Mouse (Mus musculus) liver, embryonic 13.5 days (tissue): ENCODE results near the gene Fam189a2. TPM values are rescaled to one million over a fixed set of nuclear protein-coding genes. Genes with fewer than 3 reads are reported as not detected.

Experiments
- ATAC-seq: fragments of 200-750 bp; cut with Nextera tagmentation; 2 replicates; pipeline ENCODE4 v1.8.0; 2017; ENCODE audit warnings: low read depth, mild to moderate bottlenecking, moderate number of reproducible peaks, moderate library complexity
- DNase-seq: peaks from one replicate; pipeline ENCODE4 v3.0.0; 2022
- H3K27ac ChIP-seq: fragments of 300-500 bp; sonication (generic); 2 replicates; pipeline ENCODE4 v1.5.1; 2015; ENCODE audit warnings: moderate library complexity, mild to moderate bottlenecking, inconsistent platforms
- H3K27me3 ChIP-seq: fragments of 300-500 bp; sonication (generic); 2 replicates; pipeline ENCODE4 v1.6.1; 2015; ENCODE audit warnings: mild to moderate bottlenecking, inconsistent platforms
- H3K36me3 ChIP-seq: fragments of 300-500 bp; sonication (generic); 2 replicates; pipeline ENCODE4 v1.6.1; 2015; ENCODE audit warnings: mild to moderate bottlenecking, inconsistent platforms
- H3K4me1 ChIP-seq: fragments of 300-500 bp; sonication (generic); replicated peaks from 2 replicates; pipeline ENCODE4 v1.6.1; 2015; ENCODE audit warnings: inconsistent platforms
- H3K4me2 ChIP-seq: fragments of 300-500 bp; sonication (generic); 2 replicates; pipeline ENCODE4 v1.6.1; 2015; ENCODE audit warnings: inconsistent platforms, mild to moderate bottlenecking, moderate library complexity
- H3K4me3 ChIP-seq: fragments of 300-500 bp; sonication (generic); replicated peaks from 2 replicates; pipeline ENCODE4 v1.5.1; 2015; ENCODE audit warnings: mild to moderate bottlenecking, inconsistent platforms
- H3K9ac ChIP-seq: fragments of 300-500 bp; sonication (generic); 2 replicates; pipeline ENCODE4 v1.6.1; 2015; ENCODE audit warnings: mild to moderate bottlenecking, inconsistent platforms
- H3K9me3 ChIP-seq: fragments of 300-500 bp; sonication (generic); replicated peaks from 2 replicates; pipeline ENCODE4 v1.6.1; 2016; ENCODE audit warnings: inconsistent platforms
- WGBS: fragments of 180-500 bp; shearing (Covaris S2); methylation state at CpG from one replicate; pipeline ENCODE4 v1.1.7; 2015; ENCODE audit not compliant: insufficient replicate concordance; 5-methylcytosine and 5-hydroxymethylcytosine counted together
- polyA plus RNA-seq: library from polyadenylated mRNA; unstranded; fragments of >200 nt; fragmentation: Nextera tagmentation; extraction: Ambion mirVana; gene quantifications from 2 replicates; pipeline ENCODE4 v1.2.1, GENCODE M21; 2015

The Fam189a2 gene
- polyA plus RNA-seq, 1 experiment from 2014 or later: 0.05 TPM

- H3K4me3 ChIP-seq: no peak overlapping the region
- ATAC-seq (no peak), DNase-seq (no peak)
- H3K36me3 ChIP-seq: no peaks in the 10 kb centered on the region
- H3K4me2 ChIP-seq: no peak overlapping the region
- WGBS: 64% methylated on average over 9 of the region's 9 CpGs
- no peaks in the 10 kb centered on the region for H3K9me3 ChIP-seq
- H3K27me3 ChIP-seq: peaks cover 14% of the 10 kb centered on the region
- no peak overlapping the region for H3K9ac ChIP-seq
- H3K4me1 ChIP-seq: no peaks in the 10 kb centered on the region
- H3K27ac ChIP-seq: no peak overlapping the region
Measured at GRCm38 (mm10) chr19:24024131-24024530, 6.7 kb downstream of the Fam189a2 start.

GRCm38 (mm10) chr19:24023351-24023750, 7.5 kb downstream of the Fam189a2 start:
- DNase-seq (no peak), ATAC-seq (no peak)
- Histone ChIP-seq H3K27me3 (peaks cover 7% of the 10 kb centered on the region), H3K4me3 (no peak overlapping the region), H3K36me3 (no peaks in the 10 kb centered on the region), H3K9me3 (no peaks in the 10 kb centered on the region), H3K4me2 (no peak overlapping the region), H3K27ac (no peak overlapping the region), H3K9ac (no peak overlapping the region), H3K4me1 (no peaks in the 10 kb centered on the region)
- WGBS: 67% methylated on average over 7 of the region's 7 CpGs

GRCm38 (mm10) chr19:24022771-24023170, 8.0 kb downstream of the Fam189a2 start:
- WGBS: 56% methylated on average over 3 of the region's 3 CpGs
- no peak for ATAC-seq

GRCm38 (mm10) chr19:24022301-24022700, 8.5 kb downstream of the Fam189a2 start:
- no peaks in the 10 kb centered on the region for H3K27me3 ChIP-seq
- DNase-seq: no peak
- no peak overlapping the region for H3K4me2 ChIP-seq
- no peaks in the 10 kb centered on the region for H3K36me3 ChIP-seq
- H3K4me3 ChIP-seq: no peak overlapping the region
- H3K27ac ChIP-seq: no peak overlapping the region
- 35% methylated on average over 6 of the region's 6 CpGs for WGBS
- no peak for ATAC-seq
- H3K9me3 ChIP-seq: no peaks in the 10 kb centered on the region
- H3K4me1 ChIP-seq: peaks cover 4% of the 10 kb centered on the region; the same call in 1 of the 2 replicates
- no peak overlapping the region for H3K9ac ChIP-seq

More at GRCm38 (mm10) chr19:24022771-24023170, 8.0 kb downstream of the Fam189a2 start:
- Histone ChIP-seq H3K9me3 (no peaks in the 10 kb centered on the region), H3K36me3 (no peaks in the 10 kb centered on the region), H3K9ac (no peak overlapping the region), H3K27me3 (0 out of 2 replicates have a peak, but pooled peaks cover 1% of the 10 kb centered on the region), H3K4me2 (no peak overlapping the region), H3K4me1 (peaks cover 3% of the 10 kb centered on the region; the same call in 1 of the 2 replicates), H3K4me3 (no peak overlapping the region), H3K27ac (no peak overlapping the region)
- no peak for DNase-seq

- no peak overlapping the region for H3K4me3 ChIP-seq
- no peaks in the 10 kb centered on the region for H3K36me3 ChIP-seq
- no peak for ATAC-seq
- H3K4me2 ChIP-seq: no peak overlapping the region
- 64% methylated on average over 3 of the region's 3 CpGs for WGBS
- H3K4me1 ChIP-seq: peaks cover 9% of the 10 kb centered on the region; the same call in 1 of the 2 replicates
- no peaks in the 10 kb centered on the region for H3K9me3 ChIP-seq
- no peak for DNase-seq
- no peak overlapping the region for H3K9ac ChIP-seq
- H3K27me3 ChIP-seq: no peaks in the 10 kb centered on the region
- no peak overlapping the region for H3K27ac ChIP-seq
Measured at GRCm38 (mm10) chr19:24020736-24021135, 10.1 kb downstream of the Fam189a2 start.

- no peaks in the 10 kb centered on the region for H3K36me3 ChIP-seq
- H3K27ac ChIP-seq: no peak overlapping the region
- no peak overlapping the region for H3K9ac ChIP-seq
- DNase-seq: no peak
- 70% methylated on average over 9 of the region's 9 CpGs for WGBS
- H3K4me3 ChIP-seq: no peak overlapping the region
- no peak overlapping the region for H3K4me2 ChIP-seq
- peaks cover 9% of the 10 kb centered on the region; the same call in 1 of the 2 replicates for H3K4me1 ChIP-seq
- H3K27me3 ChIP-seq: no peaks in the 10 kb centered on the region
- H3K9me3 ChIP-seq: no peaks in the 10 kb centered on the region
- ATAC-seq: no peak
Measured at GRCm38 (mm10) chr19:24019609-24020008, 11.2 kb downstream of the Fam189a2 start.

GRCm38 (mm10) chr19:24018396-24018795, 12.4 kb downstream of the Fam189a2 start:
- H3K9me3 ChIP-seq: no peaks in the 10 kb centered on the region
- H3K4me1 ChIP-seq: peaks cover 9% of the 10 kb centered on the region; the same call in 1 of the 2 replicates
- no peak for DNase-seq
- no peak overlapping the region for H3K4me2 ChIP-seq
- H3K27me3 ChIP-seq: no peaks in the 10 kb centered on the region
- no peak overlapping the region for H3K4me3 ChIP-seq
- H3K9ac ChIP-seq: no peak overlapping the region
- H3K36me3 ChIP-seq: no peaks in the 10 kb centered on the region
- no peak for ATAC-seq
- WGBS: 50% methylated on average over 3 of the region's 3 CpGs
- H3K27ac ChIP-seq: no peak overlapping the region

- H3K27ac ChIP-seq: no peak overlapping the region
- 51% methylated on average over 3 of the region's 3 CpGs for whole genome bisulfite sequencing
- no peaks in the 10 kb centered on the region for H3K27me3 ChIP-seq
- no peak overlapping the region for H3K9ac ChIP-seq
- no peak overlapping the region for H3K4me2 ChIP-seq
- H3K36me3 ChIP-seq: no peaks in the 10 kb centered on the region
- ATAC-seq: no peak
- H3K9me3 ChIP-seq: no peaks in the 10 kb centered on the region
- DNase-seq: no peak
- H3K4me3 ChIP-seq: no peak overlapping the region
- H3K4me1 ChIP-seq: peaks cover 9% of the 10 kb centered on the region; the same call in 1 of the 2 replicates
Measured at GRCm38 (mm10) chr19:24017892-24018291, 12.9 kb downstream of the Fam189a2 start.

GRCm38 (mm10) chr19:24017427-24017826, 13.4 kb downstream of the Fam189a2 start:
- Histone ChIP-seq H3K4me3 (no peak overlapping the region), H3K27me3 (no peaks in the 10 kb centered on the region), H3K9ac (no peak overlapping the region), H3K4me1 (peaks cover 9% of the 10 kb centered on the region; the same call in 1 of the 2 replicates), H3K4me2 (no peak overlapping the region), H3K36me3 (no peaks in the 10 kb centered on the region), H3K9me3 (no peaks in the 10 kb centered on the region), H3K27ac (no peak overlapping the region)
- DNase-seq: no peak
- ATAC-seq: no peak
- 7% methylated on average over 1 of the region's 1 CpGs for WGBS

- no peaks in the 10 kb centered on the region for H3K36me3 ChIP-seq
- H3K9me3 ChIP-seq: no peaks in the 10 kb centered on the region
- no peak for ATAC-seq
- no peak overlapping the region for H3K4me3 ChIP-seq
- WGBS: 41% methylated on average over 3 of the region's 3 CpGs
- no peak overlapping the region for H3K4me2 ChIP-seq
- DNase-seq: no peak
- H3K27ac ChIP-seq: no peak overlapping the region
- H3K4me1 ChIP-seq: peaks cover 9% of the 10 kb centered on the region; the same call in 1 of the 2 replicates
- H3K9ac ChIP-seq: no peak overlapping the region
- no peaks in the 10 kb centered on the region for H3K27me3 ChIP-seq
Measured at GRCm38 (mm10) chr19:24016706-24017386, 14.0 kb downstream of the Fam189a2 start.

- DNase-seq (no peak), ATAC-seq (no peak)
- no peaks in the 10 kb centered on the region for H3K9me3 ChIP-seq
- H3K9ac ChIP-seq: no peak overlapping the region
- peaks cover 9% of the 10 kb centered on the region; the same call in 1 of the 2 replicates for H3K4me1 ChIP-seq
- no peak overlapping the region for H3K4me2 ChIP-seq
- 41% methylated on average over 3 of the region's 3 CpGs for WGBS
- no peaks in the 10 kb centered on the region for H3K36me3 ChIP-seq
- no peaks in the 10 kb centered on the region for H3K27me3 ChIP-seq
- H3K27ac ChIP-seq: no peak overlapping the region
- H3K4me3 ChIP-seq: no peak overlapping the region
Measured at GRCm38 (mm10) chr19:24013241-24013640, 17.6 kb downstream of the Fam189a2 start.

GRCm38 (mm10) chr19:24012479-24012878, 18.3 kb downstream of the Fam189a2 start:
- Histone ChIP-seq H3K9ac (no peak overlapping the region), H3K9me3 (no peaks in the 10 kb centered on the region), H3K4me2 (no peak overlapping the region), H3K27ac (no peak overlapping the region), H3K36me3 (no peaks in the 10 kb centered on the region), H3K27me3 (no peaks in the 10 kb centered on the region), H3K4me1 (peaks cover 5% of the 10 kb centered on the region; the same call in 1 of the 2 replicates), H3K4me3 (no peak overlapping the region)
- 87% methylated on average over 8 of the region's 8 CpGs for WGBS
- ATAC-seq (no peak), DNase-seq (no peak)
